12 mouse cellular contexts compared by ENCODE assay signal in genomic region chr3:108435701-108436379, GRCm38 (mm10). TPM values are rescaled to one million over a fixed set of nuclear protein-coding genes. Genes with fewer than 3 reads are reported as not detected.
DNase-seq lines count a peak whose midpoint lies in the region; ATAC-seq and TF ChIP-seq lines count a peak whose summit lies in the region.
"Had no signal": no experiment of that assay in that cellular context is flagged by ENCODE, and none has a peak within 500 bp of the region (broad histone marks: within the 10 kb centered on the region; RNA-seq: fewer than 3 reads in every experiment).

No protein-coding gene starts in this region.

- TF ChIP-seq CTCF in kidney, postnatal 0 days (IDR thresholded peaks at IDR 0.05; ENCODE audit: low read depth): no peak

- H3K4me1 ChIP-seq in embryonic facial prominence, embryonic 14.5 days (ENCODE audit: control insufficient read depth, insufficient read depth, low read length): no peaks in the 10 kb centered on the region
- peaks cover 38% of the 10 kb centered on the region for H3K4me1 ChIP-seq in embryonic facial prominence, embryonic 10.5 days
- no peaks in the 10 kb centered on the region for H3K4me1 ChIP-seq in kidney, postnatal 0 days (replicated peaks; ENCODE audit: insufficient read depth, low read length)
- H3K4me1 ChIP-seq: limb, embryonic 15.5 days; stomach, embryonic 15.5 days had no signal

- ATAC-seq in embryonic facial prominence, embryonic 14.5 days (ENCODE audit: low read depth): no peak
- no peak for ATAC-seq in kidney, postnatal 0 days (replicated peaks; ENCODE audit: low FRiP score, low read depth)
- peak; percentile 32 for ATAC-seq in inflammation-experienced regulatory T-cells, adult 6 months
- no peak for ATAC-seq in erythroblast, adult 5-6 weeks (replicated peaks; ENCODE audit: low FRiP score, poor library complexity, severe bottlenecking)

- no peaks in the 10 kb centered on the region for H3K9me3 ChIP-seq in embryonic facial prominence, embryonic 14.5 days (ENCODE audit: control insufficient read depth, low read length)
- H3K9me3 ChIP-seq in embryonic facial prominence, embryonic 10.5 days: no peaks in the 10 kb centered on the region
- no peaks in the 10 kb centered on the region for H3K9me3 ChIP-seq in kidney, postnatal 0 days (replicated peaks; ENCODE audit: low read length)
- H3K9me3 ChIP-seq: limb, embryonic 15.5 days; stomach, embryonic 15.5 days had no signal

- DNase-seq in embryonic facial prominence, embryonic 14.5 days (ENCODE audit: low spot score): peak; percentile 17
- no peak for DNase-seq in embryonic facial prominence, embryonic 10.5 days (ENCODE audit: low spot score)
- DNase-seq in kidney, postnatal 0 days (ENCODE audit: low spot score): peak; percentile 34
- DNase-seq in kidney, adult 11 months: no peak
- peak; percentile 47 for DNase-seq in MN1 (ENCODE audit: low spot score)
- DNase-seq in frontal cortex, postnatal 10 days (ENCODE audit: low spot score in 2 of 2): no peak
- DNase-seq: right cerebral cortex, postnatal 14 days had no signal

- no peak overlapping the region; the same call in 1 of the 2 replicates for H3K27ac ChIP-seq in embryonic facial prominence, embryonic 14.5 days (replicated peaks; ENCODE audit: low read depth, low read length)
- no peak overlapping the region for H3K27ac ChIP-seq in embryonic facial prominence, embryonic 10.5 days (replicated peaks)
- H3K27ac ChIP-seq in kidney, postnatal 0 days: no peak overlapping the region
- H3K27ac ChIP-seq: limb, embryonic 15.5 days; stomach, embryonic 15.5 days had no signal

- no peaks in the 10 kb centered on the region for H3K27me3 ChIP-seq in embryonic facial prominence, embryonic 14.5 days (replicated peaks; ENCODE audit: control insufficient read depth, insufficient read depth, low read length)
- H3K27me3 ChIP-seq in embryonic facial prominence, embryonic 10.5 days (replicated peaks; ENCODE audit: low read depth, poor library complexity, severe bottlenecking): no peaks in the 10 kb centered on the region
- no peaks in the 10 kb centered on the region for H3K27me3 ChIP-seq in kidney, postnatal 0 days (ENCODE audit: insufficient read depth, low read length)
- H3K27me3 ChIP-seq: limb, embryonic 15.5 days; stomach, embryonic 15.5 days had no signal

- no peak overlapping the region for H3K4me3 ChIP-seq in embryonic facial prominence, embryonic 14.5 days (ENCODE audit: low read depth, low read length)
- no peak overlapping the region for H3K4me3 ChIP-seq in embryonic facial prominence, embryonic 10.5 days
- H3K4me3 ChIP-seq in kidney, postnatal 0 days (replicated peaks; ENCODE audit: low read depth, low read length): no peak overlapping the region
- H3K4me3 ChIP-seq: limb, embryonic 15.5 days; myocyte; stomach, embryonic 15.5 days had no signal

- peaks cover 55% of the 10 kb centered on the region for H3K36me3 ChIP-seq in embryonic facial prominence, embryonic 14.5 days (ENCODE audit: control insufficient read depth, insufficient read depth, low read length)
- peaks cover 81% of the 10 kb centered on the region for H3K36me3 ChIP-seq in embryonic facial prominence, embryonic 10.5 days (replicated peaks)
- peaks cover 40% of the 10 kb centered on the region for H3K36me3 ChIP-seq in kidney, postnatal 0 days (ENCODE audit: insufficient read depth, low read length)

- no peak overlapping the region for H3K4me2 ChIP-seq in embryonic facial prominence, embryonic 14.5 days (ENCODE audit: low read depth, low read length)
- H3K4me2 ChIP-seq in kidney, postnatal 0 days (ENCODE audit: low read length): no peak overlapping the region
- H3K4me2 ChIP-seq: limb, embryonic 15.5 days; stomach, embryonic 15.5 days had no signal

- WGBS in embryonic facial prominence, embryonic 14.5 days: 83% methylated on average over 17 of the region's 17 CpGs
- 89% methylated on average over 17 of the region's 17 CpGs for WGBS in embryonic facial prominence, embryonic 10.5 days
- 86% methylated on average over 17 of the region's 17 CpGs for WGBS in kidney, postnatal 0 days

- no peak overlapping the region for H3K9ac ChIP-seq in embryonic facial prominence, embryonic 14.5 days (ENCODE audit: low read depth, low read length)
- no peak overlapping the region for H3K9ac ChIP-seq in kidney, postnatal 0 days (ENCODE audit: low read depth, low read length)
- H3K9ac ChIP-seq: limb, embryonic 15.5 days; stomach, embryonic 15.5 days had no signal

RNA-seq across cellular contexts. Expression of gene Sars, which starts 9.2 kb away (rescaled TPM):
- polyA plus RNA-seq in embryonic facial prominence, embryonic 14.5 days (2014; fragmentation: Nextera tagmentation; extraction: Ambion mirVana): 111 and 125 TPM in 2 replicates
- 132 and 139 TPM in 2 replicates for polyA plus RNA-seq in embryonic facial prominence, embryonic 10.5 days (2016; fragmentation: Nextera tagmentation; extraction: Ambion mirVana)
- polyA plus RNA-seq in kidney, postnatal 0 days (2015; fragmentation: Nextera tagmentation; extraction: Ambion mirVana): 118 and 135 TPM in 2 replicates
- 100 to 1,000 TPM; 156 to 182 (median 163) TPM for polyA plus RNA-seq in inflammation-experienced regulatory T-cells, adult 6 months (2017; shearing (Covaris generic))
- 15.5 and 20.4 TPM in 2 replicates for total RNA-seq in erythroblast, adult 5-6 weeks (2015; ENCODE audit: low replicate concordance)
- total RNA-seq in erythroblast, adult 5-6 weeks (2017; ENCODE audit: low replicate concordance): 91.9 and 143 TPM in 2 replicates

RNA-seq across cellular contexts. Expression of gene Celsr2, which starts 20.5 kb away (rescaled TPM):
- 11.8 and 13.9 TPM in 2 replicates for polyA plus RNA-seq in embryonic facial prominence, embryonic 14.5 days (2014; fragmentation: Nextera tagmentation; extraction: Ambion mirVana)
- polyA plus RNA-seq in embryonic facial prominence, embryonic 10.5 days (2016; fragmentation: Nextera tagmentation; extraction: Ambion mirVana): 10.2 and 20.1 TPM in 2 replicates
- polyA plus RNA-seq in kidney, postnatal 0 days (2015; fragmentation: Nextera tagmentation; extraction: Ambion mirVana): 15.1 and 16.9 TPM in 2 replicates
- polyA plus RNA-seq in inflammation-experienced regulatory T-cells, adult 6 months (2017; shearing (Covaris generic)): under 1 TPM; 0.35 to 0.52 (median 0.37) TPM
- total RNA-seq in erythroblast, adult 5-6 weeks (2015; ENCODE audit: low replicate concordance): not detected in 2 replicates
- 0.14 TPM in 1 of 2 replicates, not detected in the other for total RNA-seq in erythroblast, adult 5-6 weeks (2017; ENCODE audit: low replicate concordance)
- polyA plus RNA-seq: myocyte had no signal

RNA-seq across cellular contexts. Expression of gene Psrc1, which starts 52.2 kb away (rescaled TPM):
- 31.2 and 38.1 TPM in 2 replicates for polyA plus RNA-seq in embryonic facial prominence, embryonic 14.5 days (2014; fragmentation: Nextera tagmentation; extraction: Ambion mirVana)
- polyA plus RNA-seq in embryonic facial prominence, embryonic 10.5 days (2016; fragmentation: Nextera tagmentation; extraction: Ambion mirVana): 97.9 and 100.0 TPM in 2 replicates
- polyA plus RNA-seq in kidney, postnatal 0 days (2015; fragmentation: Nextera tagmentation; extraction: Ambion mirVana): 19.0 and 20.4 TPM in 2 replicates
- polyA plus RNA-seq in inflammation-experienced regulatory T-cells, adult 6 months (2017; shearing (Covaris generic)): 10 to 100 TPM in 1 of 3 experiments, 1 to 10 TPM in 2; 1.2 to 17.5 (median 4.1) TPM
- 4.4 and 5.9 TPM in 2 replicates for total RNA-seq in erythroblast, adult 5-6 weeks (2015; ENCODE audit: low replicate concordance)
- 9.5 and 14.1 TPM in 2 replicates for total RNA-seq in erythroblast, adult 5-6 weeks (2017; ENCODE audit: low replicate concordance)

Comparison
In these comparisons a context has a peak if more than half of its experiments do, and no peak if none do; other contexts are left out.
1. DNase-seq: peak in embryonic facial prominence, embryonic 14.5 days (single experiment), kidney, postnatal 0 days (single experiment) and MN1 (single experiment); none in embryonic facial prominence, embryonic 10.5 days (single experiment), kidney, adult 11 months (single experiment) and frontal cortex, postnatal 10 days (0 of 2).